Mouse (Mus musculus): ENCODE results near the gene Vmn1r33. TPM values are rescaled to one million over a fixed set of nuclear protein-coding genes. Genes with fewer than 3 reads are reported as not detected.

The Vmn1r33 gene
- not detected in 2 replicates for polyA plus RNA-seq (2012; rRNA removed; ENCODE audit: low replicate concordance)

DNA sequence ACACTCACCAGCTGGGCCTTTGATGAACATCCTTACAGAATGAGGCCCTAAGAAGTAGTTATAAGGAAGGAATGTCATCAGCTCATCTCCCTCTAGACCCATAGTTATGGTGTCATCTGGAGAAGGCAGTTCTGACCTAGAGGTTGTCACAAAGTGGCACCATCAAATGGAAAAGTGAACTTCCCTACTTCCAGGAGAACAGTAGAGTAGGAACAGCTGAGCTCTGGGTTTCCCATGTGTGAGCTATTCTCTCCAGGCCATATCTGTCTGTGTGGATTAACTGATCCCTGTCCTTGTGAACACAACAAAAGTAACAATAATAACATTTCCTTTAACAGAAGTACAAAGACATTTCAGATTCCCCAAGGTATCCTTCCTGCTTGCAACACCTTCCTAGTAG, at the start of gene Vmn1r33:
TSS of gene Vmn1r33 (minus strand) at position 101 of the 400 bp plus-strand sequence.

GRCm38 (mm10) chr6:66643779-66644178, 25.7 kb upstream of the Vmn1r33 start, which contains the start of gene Vmn1r34:
Gene Vmn1r34, minus strand, starts transcription at chr6:66643879.

Other genes with a start within 250 kb of the Vmn1r33 start
- 2.0 and 2.6 TPM in 2 replicates for gene Mad2l1, start 82.9 kb downstream of the Vmn1r33 start, polyA plus RNA-seq (2012; rRNA removed; ENCODE audit: low replicate concordance)
- 0.11 and 0.12 TPM in 2 replicates for gene Vmn1r32, start 58.2 kb downstream of the Vmn1r33 start, polyA plus RNA-seq (2012; rRNA removed; ENCODE audit: low replicate concordance)
- not detected in 2 replicates for gene Vmn1r34, start 25.6 kb upstream of the Vmn1r33 start, polyA plus RNA-seq (2012; rRNA removed; ENCODE audit: low replicate concordance)
- gene Vmn1r35, start 67.6 kb upstream of the Vmn1r33 start, polyA plus RNA-seq (2012; rRNA removed; ENCODE audit: low replicate concordance), result 0.07 TPM in 1 of 2 replicates, not detected in the other
- gene Vmn1r36, start 100.9 kb upstream of the Vmn1r33 start, polyA plus RNA-seq (2012; rRNA removed; ENCODE audit: low replicate concordance), result not detected in 2 replicates
- gene Vmn1r37, start 111.1 kb upstream of the Vmn1r33 start, polyA plus RNA-seq (2012; rRNA removed; ENCODE audit: low replicate concordance), result not detected in 2 replicates
- 0.04 and 0.27 TPM in 2 replicates for gene Vmn1r38, start 164.3 kb upstream of the Vmn1r33 start, polyA plus RNA-seq (2012; rRNA removed; ENCODE audit: low replicate concordance)
- gene Vmn1r39, start 192.3 kb upstream of the Vmn1r33 start, polyA plus RNA-seq (2012; rRNA removed; ENCODE audit: low replicate concordance), result not detected in 2 replicates

All from mammary gland, adult 2 months (tissue).